Comparison of ENCODE assay signal across 24 mouse cellular contexts in the genomic region with DNA sequence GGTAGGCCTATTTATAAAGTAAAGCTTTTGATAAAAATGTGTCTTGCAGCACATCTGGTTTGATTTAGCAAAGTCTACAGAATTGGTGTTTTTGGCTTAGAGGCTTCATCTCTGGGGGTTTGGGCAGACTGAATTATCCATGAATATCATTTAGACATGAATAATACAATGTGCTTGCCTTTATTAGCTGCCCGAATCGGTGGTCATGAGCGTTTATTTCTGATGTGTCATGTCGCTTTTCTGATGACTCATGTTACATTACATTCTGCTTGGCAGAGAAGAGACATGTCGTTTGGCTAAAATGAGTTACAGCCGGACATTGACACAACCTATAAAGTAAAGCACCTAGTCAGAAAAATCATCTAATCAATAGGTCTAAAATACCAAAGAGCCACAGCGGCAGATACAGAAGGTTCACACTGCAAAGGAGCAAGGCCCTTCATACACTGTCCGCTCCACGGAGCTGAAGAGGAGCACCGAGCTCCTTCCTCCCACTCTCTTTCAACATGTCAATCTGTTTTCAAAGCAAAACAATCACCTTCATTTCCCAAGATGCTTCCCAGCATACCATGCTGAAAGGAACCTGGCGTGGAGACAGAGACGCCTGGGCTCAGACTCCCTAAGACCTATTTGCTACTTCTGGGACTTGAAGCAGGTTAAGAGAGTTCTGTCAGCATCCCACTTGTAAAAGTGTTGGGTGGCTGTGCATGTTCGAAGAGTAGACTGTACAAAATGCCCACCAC.
DNase-seq lines count a peak whose midpoint lies in the region; ATAC-seq and TF ChIP-seq lines count a peak whose summit lies in the region.
"Had no signal": no experiment of that assay in that cellular context is flagged by ENCODE, and none has a peak within 500 bp of the region (broad histone marks: within the 10 kb centered on the region; RNA-seq: fewer than 3 reads in every experiment).

No protein-coding gene starts in this region.

- H3K27ac ChIP-seq in heart, embryonic 14.5 days (replicated peaks in 1 of 2; ENCODE audit: control insufficient read depth in 1 of 2, insufficient read depth in 1 of 2, low read depth in 2 of 2, low read length in 2 of 2) = no peak overlapping the region
- peak overlapping the region; percentile 96 for H3K27ac ChIP-seq in embryonic fibroblast, embryonic 13.5 days (ENCODE audit: insufficient read depth, low read length)
- H3K27ac ChIP-seq: forebrain, embryonic 13.5 days; gastrocnemius, adult 2 months; heart, embryonic 13.5 days; hindbrain, embryonic 12.5 days had no signal

- no peaks in the 10 kb centered on the region for H3K27me3 ChIP-seq in heart, embryonic 14.5 days (ENCODE audit: control insufficient read depth, insufficient read depth, low read length)
- H3K27me3 ChIP-seq: forebrain, embryonic 13.5 days; heart, embryonic 13.5 days; hindbrain, embryonic 12.5 days; Patski had no signal

- H3K4me1 ChIP-seq in heart, embryonic 14.5 days (ENCODE audit: control insufficient read depth in 2 of 2, insufficient read depth in 2 of 2, low read length in 2 of 2) = no peaks in the 10 kb centered on the region
- H3K4me1 ChIP-seq in embryonic fibroblast, embryonic 13.5 days (ENCODE audit: control insufficient read depth, insufficient read depth, low read length) = peaks cover 10% of the 10 kb centered on the region
- H3K4me1 ChIP-seq: forebrain, embryonic 13.5 days; hindbrain, embryonic 12.5 days had no signal

- WGBS in heart, embryonic 14.5 days = 66% methylated on average over 13 of the region's 13 CpGs

- ATAC-seq in heart, embryonic 14.5 days (ENCODE audit: insufficient number of reproducible peaks, insufficient read depth, low FRiP score, low read depth) = no peak
- ATAC-seq: activated CD4-positive, CD25-positive, alpha-beta regulatory T cell, adult 4 months; forebrain, embryonic 13.5 days; forebrain, postnatal 0 days; hindbrain, embryonic 16.5 days; inflammation-experienced regulatory T-cells, adult 6 months; intestine, postnatal 0 days; Patski had no signal

- H3K4me3 ChIP-seq in heart, embryonic 14.5 days (ENCODE audit: control insufficient read depth in 1 of 2, insufficient read depth in 1 of 2, low read depth in 1 of 2, low read length in 2 of 2) = no peak overlapping the region
- H3K4me3 ChIP-seq in embryonic fibroblast, embryonic 13.5 days (ENCODE audit: insufficient read depth, low read length) = no peak overlapping the region
- H3K4me3 ChIP-seq: forebrain, embryonic 13.5 days; gastrocnemius, adult 2 months; heart, embryonic 13.5 days; hindbrain, embryonic 12.5 days had no signal

- no peak for DNase-seq in heart, adult 18-20 months
- peak; percentile 4 for DNase-seq in CD4-positive helper T cell, adult 2 months (ENCODE audit: low read depth, low spot score)
- DNase-seq in adrenal gland, adult 2 months = no peak
- DNase-seq in layer of hippocampus, postnatal 10 days (ENCODE audit: low spot score in 2 of 2) = no peak
- no peak for DNase-seq in adrenal gland, postnatal 14 days
- DNase-seq: adrenal gland, adult 8-10 months; cerebellum, adult 11-12 months; cerebellum, adult 9-10 months; cerebellum, postnatal 25 days; forebrain, postnatal 0 days; gastrocnemius, adult 2 months; gastrocnemius, postnatal 25 days; heart, postnatal 10 days; heart, postnatal 4 days had no signal

- H3K9ac ChIP-seq in heart, embryonic 14.5 days (ENCODE audit: low read length) = no peak overlapping the region
- H3K9ac ChIP-seq: forebrain, embryonic 13.5 days; forebrain, postnatal 0 days; heart, embryonic 13.5 days; hindbrain, embryonic 12.5 days had no signal

- no peak for TF ChIP-seq POLR2A in embryonic fibroblast, embryonic 13.5 days (IDR thresholded peaks at IDR 0.05; ENCODE audit: low read depth, low read length)

- TF ChIP-seq CTCF in embryonic fibroblast, embryonic 13.5 days (IDR thresholded peaks at IDR 0.05; ENCODE audit: borderline replicate concordance, insufficient read depth, low read length) = no peak

- H3K36me3 ChIP-seq in heart, embryonic 14.5 days (ENCODE audit: control insufficient read depth, insufficient read depth, low read length) = no peaks in the 10 kb centered on the region
- H3K36me3 ChIP-seq: heart, embryonic 13.5 days; hindbrain, embryonic 12.5 days had no signal

- H3K9me3 ChIP-seq in heart, embryonic 14.5 days (ENCODE audit: control insufficient read depth, low read length) = no peaks in the 10 kb centered on the region
- H3K9me3 ChIP-seq: forebrain, embryonic 13.5 days; heart, embryonic 13.5 days; hindbrain, embryonic 12.5 days had no signal

- H3K4me2 ChIP-seq in heart, embryonic 14.5 days (ENCODE audit: low read length) = 0 out of 2 replicates have a peak overlapping the region, but pooled peaks have one; percentile 13
- H3K4me2 ChIP-seq: forebrain, embryonic 13.5 days; heart, embryonic 13.5 days; hindbrain, embryonic 12.5 days had no signal
